Mouse (Mus musculus): ENCODE measurements at regions not wholly inside any gene's neighbourhood (a gene's known extent, or its start where the extent isn't known, plus 50 kb on each side); places are given as distances from the start of the nearest gene placed in this dataset.

GRCm38 (mm10) chr1:23462411-23462810, 64.8 kb upstream of the Ogfrl1 start:
- H3K9ac ChIP-seq, result no peak overlapping the region
- H3K4me1 ChIP-seq, result no peaks in the 10 kb centered on the region
- no peak overlapping the region for H3K4me3 ChIP-seq
- no peak overlapping the region for H3K27ac ChIP-seq
- no peak for ATAC-seq (ENCODE audit: insufficient number of reproducible peaks, insufficient read depth, low FRiP score, low TSS enrichment)
- WGBS, result 90% methylated on average over 3 of the region's 3 CpGs
- H3K9me3 ChIP-seq, result no peaks in the 10 kb centered on the region
- H3K27me3 ChIP-seq, result no peaks in the 10 kb centered on the region
- H3K36me3 ChIP-seq, result no peaks in the 10 kb centered on the region
- H3K4me2 ChIP-seq (replicated peaks), result no peak overlapping the region

GRCm38 (mm10) chr1:23464081-23464480, 66.5 kb upstream of the Ogfrl1 start:
- 67% methylated on average over 3 of the region's 3 CpGs for WGBS

GRCm38 (mm10) chr1:23466340-23466739, 68.8 kb upstream of the Ogfrl1 start:
- 79% methylated on average over 7 of the region's 7 CpGs for WGBS
- Histone ChIP-seq H3K4me1 (no peaks in the 10 kb centered on the region), H3K9me3 (no peaks in the 10 kb centered on the region), H3K27ac (no peak overlapping the region), H3K36me3 (no peaks in the 10 kb centered on the region), H3K4me2 (replicated peaks) (no peak overlapping the region), H3K27me3 (no peaks in the 10 kb centered on the region), H3K9ac (no peak overlapping the region), H3K4me3 (no peak overlapping the region)
- no peak for ATAC-seq (ENCODE audit: insufficient number of reproducible peaks, insufficient read depth, low FRiP score, low TSS enrichment)

More at GRCm38 (mm10) chr1:23464081-23464480, 66.5 kb upstream of the Ogfrl1 start:
- Histone ChIP-seq H3K9ac (no peak overlapping the region), H3K27me3 (no peaks in the 10 kb centered on the region), H3K4me2 (replicated peaks) (no peak overlapping the region), H3K27ac (no peak overlapping the region), H3K4me3 (no peak overlapping the region), H3K36me3 (no peaks in the 10 kb centered on the region), H3K9me3 (no peaks in the 10 kb centered on the region), H3K4me1 (no peaks in the 10 kb centered on the region)
- ATAC-seq (ENCODE audit: insufficient number of reproducible peaks, insufficient read depth, low FRiP score, low TSS enrichment), result no peak

GRCm38 (mm10) chr1:23467405-23467804, 69.8 kb upstream of the Ogfrl1 start:
- Histone ChIP-seq H3K4me2 (replicated peaks) (no peak overlapping the region), H3K9ac (no peak overlapping the region), H3K27me3 (no peaks in the 10 kb centered on the region), H3K9me3 (no peaks in the 10 kb centered on the region), H3K27ac (no peak overlapping the region), H3K36me3 (no peaks in the 10 kb centered on the region), H3K4me1 (no peaks in the 10 kb centered on the region), H3K4me3 (no peak overlapping the region)
- WGBS, result 78% methylated on average over 2 of the region's 2 CpGs
- ATAC-seq (ENCODE audit: insufficient number of reproducible peaks, insufficient read depth, low FRiP score, low TSS enrichment), result no peak

GRCm38 (mm10) chr1:23480776-23481320, 83.3 kb upstream of the Ogfrl1 start:
- H3K36me3 ChIP-seq, result no peaks in the 10 kb centered on the region
- H3K27ac ChIP-seq, result no peak overlapping the region
- no peak overlapping the region for H3K4me2 ChIP-seq (replicated peaks)
- no peaks in the 10 kb centered on the region for H3K27me3 ChIP-seq
- H3K9me3 ChIP-seq, result no peaks in the 10 kb centered on the region
- H3K9ac ChIP-seq, result no peak overlapping the region
- no peak for ATAC-seq (ENCODE audit: insufficient number of reproducible peaks, insufficient read depth, low FRiP score, low TSS enrichment)
- no peak overlapping the region for H3K4me3 ChIP-seq
- no peaks in the 10 kb centered on the region for H3K4me1 ChIP-seq
- 84% methylated on average over 5 of the region's 5 CpGs for WGBS

- 38% methylated on average over 1 of the region's 1 CpGs for WGBS
- no peak overlapping the region for H3K4me3 ChIP-seq
- H3K36me3 ChIP-seq, result no peaks in the 10 kb centered on the region
- no peak for ATAC-seq (ENCODE audit: insufficient number of reproducible peaks, insufficient read depth, low FRiP score, low TSS enrichment)
- H3K27ac ChIP-seq, result no peak overlapping the region
- no peaks in the 10 kb centered on the region for H3K27me3 ChIP-seq
- no peaks in the 10 kb centered on the region for H3K4me1 ChIP-seq
- no peak overlapping the region for H3K9ac ChIP-seq
- no peak overlapping the region for H3K4me2 ChIP-seq (replicated peaks)
- no peaks in the 10 kb centered on the region for H3K9me3 ChIP-seq
Measured at GRCm38 (mm10) chr1:23484566-23484965, 87.0 kb upstream of the Ogfrl1 start.

- ATAC-seq (ENCODE audit: insufficient number of reproducible peaks, insufficient read depth, low FRiP score, low TSS enrichment), result no peak
- Histone ChIP-seq H3K4me3 (no peak overlapping the region), H3K4me2 (replicated peaks) (no peak overlapping the region), H3K9ac (no peak overlapping the region), H3K9me3 (no peaks in the 10 kb centered on the region), H3K27ac (no peak overlapping the region), H3K27me3 (no peaks in the 10 kb centered on the region), H3K4me1 (no peaks in the 10 kb centered on the region), H3K36me3 (no peaks in the 10 kb centered on the region)
- 81% methylated on average over 3 of the region's 3 CpGs for WGBS
Measured at GRCm38 (mm10) chr1:23485150-23485775, 87.7 kb upstream of the Ogfrl1 start.

- no peaks in the 10 kb centered on the region for H3K27me3 ChIP-seq
- H3K27ac ChIP-seq, result no peak overlapping the region
- no peak overlapping the region for H3K4me3 ChIP-seq
- no peak overlapping the region for H3K9ac ChIP-seq
- H3K9me3 ChIP-seq, result no peaks in the 10 kb centered on the region
- no peaks in the 10 kb centered on the region for H3K4me1 ChIP-seq
- no peak overlapping the region for H3K4me2 ChIP-seq (replicated peaks)
- ATAC-seq (ENCODE audit: insufficient number of reproducible peaks, insufficient read depth, low FRiP score, low TSS enrichment), result no peak
- no peaks in the 10 kb centered on the region for H3K36me3 ChIP-seq
Measured at GRCm38 (mm10) chr1:23487031-23487430, 89.5 kb upstream of the Ogfrl1 start.

- Histone ChIP-seq H3K27me3 (no peaks in the 10 kb centered on the region), H3K27ac (no peak overlapping the region), H3K4me1 (no peaks in the 10 kb centered on the region), H3K36me3 (no peaks in the 10 kb centered on the region), H3K4me2 (replicated peaks) (no peak overlapping the region), H3K4me3 (no peak overlapping the region), H3K9ac (no peak overlapping the region), H3K9me3 (no peaks in the 10 kb centered on the region)
- no peak for ATAC-seq (ENCODE audit: insufficient number of reproducible peaks, insufficient read depth, low FRiP score, low TSS enrichment)
- WGBS, result 71% methylated on average over 10 of the region's 10 CpGs
Measured at GRCm38 (mm10) chr1:23490640-23491039, 93.1 kb upstream of the Ogfrl1 start.

GRCm38 (mm10) chr1:23491041-23491440, 93.5 kb upstream of the Ogfrl1 start:
- WGBS, result 70% methylated on average over 6 of the region's 6 CpGs
- ATAC-seq (ENCODE audit: insufficient number of reproducible peaks, insufficient read depth, low FRiP score, low TSS enrichment), result no peak

GRCm38 (mm10) chr1:23492981-23493380, 95.4 kb upstream of the Ogfrl1 start:
- H3K4me3 ChIP-seq, result no peak overlapping the region
- H3K27me3 ChIP-seq, result no peaks in the 10 kb centered on the region
- H3K36me3 ChIP-seq, result no peaks in the 10 kb centered on the region
- H3K4me1 ChIP-seq, result no peaks in the 10 kb centered on the region
- H3K9ac ChIP-seq, result no peak overlapping the region
- no peak overlapping the region for H3K4me2 ChIP-seq (replicated peaks)
- H3K9me3 ChIP-seq, result no peaks in the 10 kb centered on the region
- no peak overlapping the region for H3K27ac ChIP-seq
- no peak for ATAC-seq (ENCODE audit: insufficient number of reproducible peaks, insufficient read depth, low FRiP score, low TSS enrichment)

More at GRCm38 (mm10) chr1:23491041-23491440, 93.5 kb upstream of the Ogfrl1 start:
- no peaks in the 10 kb centered on the region for H3K9me3 ChIP-seq
- H3K27ac ChIP-seq, result no peak overlapping the region
- H3K36me3 ChIP-seq, result no peaks in the 10 kb centered on the region
- H3K4me2 ChIP-seq (replicated peaks), result no peak overlapping the region
- no peaks in the 10 kb centered on the region for H3K27me3 ChIP-seq
- no peaks in the 10 kb centered on the region for H3K4me1 ChIP-seq
- no peak overlapping the region for H3K9ac ChIP-seq
- no peak overlapping the region for H3K4me3 ChIP-seq

GRCm38 (mm10) chr1:23495412-23495811, 97.8 kb upstream of the Ogfrl1 start:
- Histone ChIP-seq H3K4me1 (no peaks in the 10 kb centered on the region), H3K4me2 (replicated peaks) (no peak overlapping the region), H3K9me3 (no peaks in the 10 kb centered on the region), H3K27me3 (no peaks in the 10 kb centered on the region), H3K36me3 (no peaks in the 10 kb centered on the region), H3K27ac (no peak overlapping the region), H3K4me3 (no peak overlapping the region), H3K9ac (no peak overlapping the region)
- ATAC-seq (ENCODE audit: insufficient number of reproducible peaks, insufficient read depth, low FRiP score, low TSS enrichment), result no peak
- WGBS, result 59% methylated on average over 4 of the region's 4 CpGs
